18 mouse cellular contexts compared by ENCODE assay signal in the genomic region with DNA sequence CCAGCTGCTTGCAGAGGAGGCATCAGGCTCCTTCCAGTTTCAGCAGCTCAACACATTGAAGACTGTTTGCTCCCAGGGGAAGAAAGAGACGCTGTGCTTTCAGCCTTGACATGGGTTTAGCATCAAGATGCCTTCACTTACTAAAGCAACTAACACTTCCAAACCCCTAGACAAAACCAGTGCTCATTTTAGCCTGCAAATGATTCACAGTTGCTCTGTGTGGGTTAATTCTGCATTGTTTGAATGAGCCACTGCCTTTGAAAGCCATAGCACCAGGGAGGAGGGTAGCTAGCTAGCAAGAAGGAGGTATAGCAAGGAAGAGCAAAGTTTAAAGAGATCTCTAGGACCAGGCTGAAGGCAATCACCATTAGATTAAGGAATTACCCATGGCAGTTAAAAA.
"Had no signal": no experiment of that assay in that cellular context is flagged by ENCODE, and none has a peak within 500 bp of the region (broad histone marks: within the 10 kb centered on the region; RNA-seq: fewer than 3 reads in every experiment).

No protein-coding gene starts in this region.

- H3K4me2 ChIP-seq: liver, embryonic 12.5 days; lung, embryonic 14.5 days; midbrain, embryonic 12.5 days; midbrain, embryonic 15.5 days; neural tube, embryonic 13.5 days; neural tube, embryonic 15.5 days; stomach, embryonic 15.5 days had no signal

- H3K4me3 ChIP-seq: liver, embryonic 12.5 days; midbrain, embryonic 10.5 days; midbrain, embryonic 12.5 days; midbrain, embryonic 15.5 days; myocyte; neural tube, embryonic 13.5 days; neural tube, embryonic 15.5 days; stomach, embryonic 15.5 days had no signal

- H3K4me1 ChIP-seq: liver, embryonic 12.5 days; midbrain, embryonic 10.5 days; midbrain, embryonic 12.5 days; neural tube, embryonic 13.5 days had no signal

- ATAC-seq: liver, embryonic 12.5 days; midbrain, embryonic 15.5 days had no signal

- H3K27ac ChIP-seq: liver, embryonic 12.5 days; liver, embryonic 14.5 days; midbrain, embryonic 10.5 days; midbrain, embryonic 12.5 days; midbrain, embryonic 15.5 days; neural tube, embryonic 13.5 days; neural tube, embryonic 15.5 days; stomach, embryonic 15.5 days; stomach, postnatal 0 days had no signal

- H3K36me3 ChIP-seq: liver, embryonic 12.5 days; midbrain, embryonic 10.5 days; midbrain, embryonic 12.5 days; midbrain, embryonic 15.5 days; neural tube, embryonic 13.5 days; neural tube, embryonic 15.5 days; stomach, embryonic 15.5 days had no signal

- H3K27me3 ChIP-seq: liver, embryonic 12.5 days; midbrain, embryonic 12.5 days; midbrain, embryonic 15.5 days; neural tube, embryonic 13.5 days; neural tube, embryonic 15.5 days; stomach, embryonic 15.5 days had no signal

- H3K9me3 ChIP-seq: liver, embryonic 12.5 days; midbrain, embryonic 10.5 days; midbrain, embryonic 12.5 days; midbrain, embryonic 15.5 days; neural tube, embryonic 13.5 days; neural tube, embryonic 15.5 days; stomach, embryonic 15.5 days had no signal

- DNase-seq: lung, adult 18-20 months; lung, embryonic 14.5 days; lung, postnatal 10 days; lung, postnatal 4 days; right cerebral cortex, postnatal 14 days; thymus, adult 18-20 months; thymus, postnatal 14 days; thymus, postnatal 36 days had no signal

- H3K9ac ChIP-seq: liver, embryonic 12.5 days; liver, embryonic 14.5 days; lung, embryonic 14.5 days; midbrain, embryonic 12.5 days; midbrain, embryonic 15.5 days; neural tube, embryonic 13.5 days; neural tube, embryonic 15.5 days; stomach, embryonic 15.5 days had no signal
